Mouse (Mus musculus) kidney, adult 2 months (tissue): ENCODE data around the gene Tekt2. TPM values are rescaled to one million over a fixed set of nuclear protein-coding genes. Genes with fewer than 3 reads are reported as not detected.

Experiments used
- DNase-seq: peaks from one replicate; pipeline ENCODE4 v3.0.0; 2021
- H3K27ac ChIP-seq: fragments of 200-500 bp; 2 replicates; pipeline ENCODE4 v1.5.1; 2012; ENCODE audit warnings: low read depth, low read length, control low read depth, inconsistent platforms; ENCODE audit not compliant: insufficient read depth
- H3K27me3 ChIP-seq: fragments of 200-500 bp; replicated peaks from 2 replicates; pipeline ENCODE4 v1.6.1; 2012; ENCODE audit warnings: mild to moderate bottlenecking, moderate library complexity, low read length, inconsistent platforms; ENCODE audit not compliant: control insufficient read depth, insufficient read depth
- H3K36me3 ChIP-seq: fragments of 200-500 bp; 2 replicates; pipeline ENCODE4 v1.6.1; 2012; ENCODE audit warnings: mild to moderate bottlenecking, moderate library complexity, low read length, inconsistent platforms; ENCODE audit not compliant: control insufficient read depth, insufficient read depth
- H3K4me1 ChIP-seq: fragments of 200-500 bp; 2 replicates; pipeline ENCODE4 v1.6.1; 2011; ENCODE audit warnings: low read length; ENCODE audit not compliant: control insufficient read depth, insufficient read depth
- H3K4me3 ChIP-seq: fragments of 200-500 bp; 2 replicates; pipeline ENCODE4 v1.5.1; 2011; ENCODE audit warnings: mild to moderate bottlenecking, low read depth, low read length, control low read depth; ENCODE audit not compliant: insufficient read depth
- CTCF ChIP-seq: fragments of 200-500 bp; conservative IDR thresholded peaks from 2 replicates; pipeline ENCODE4 v1.5.1; 2011; ENCODE audit warnings: low read depth, mild to moderate bottlenecking, control low read depth, low read length, moderate library complexity, mixed read lengths; ENCODE audit not compliant: insufficient read depth, insufficient read length
- POLR2A ChIP-seq: fragments of 200-500 bp; IDR thresholded peaks from one replicate; pipeline ENCODE4 v1.6.1; 2011; ENCODE audit warnings: low read depth, low read length, control low read depth
- WGBS: fragments of 180-500 bp; shearing (Covaris S2); methylation state at CpG from one replicate; pipeline ENCODE4 v1.1.7; 2018; 5-methylcytosine and 5-hydroxymethylcytosine counted together
- polyA plus RNA-seq: library from polyadenylated mRNA; depleted of rRNA; stranded (reverse); fragments of >200 nt; gene quantifications from 2 replicates; pipeline ENCODE4 v1.2.3, GENCODE M21; 2012

The Tekt2 gene
- polyA plus RNA-seq, 1 experiment = 1.1 TPM

DNA sequence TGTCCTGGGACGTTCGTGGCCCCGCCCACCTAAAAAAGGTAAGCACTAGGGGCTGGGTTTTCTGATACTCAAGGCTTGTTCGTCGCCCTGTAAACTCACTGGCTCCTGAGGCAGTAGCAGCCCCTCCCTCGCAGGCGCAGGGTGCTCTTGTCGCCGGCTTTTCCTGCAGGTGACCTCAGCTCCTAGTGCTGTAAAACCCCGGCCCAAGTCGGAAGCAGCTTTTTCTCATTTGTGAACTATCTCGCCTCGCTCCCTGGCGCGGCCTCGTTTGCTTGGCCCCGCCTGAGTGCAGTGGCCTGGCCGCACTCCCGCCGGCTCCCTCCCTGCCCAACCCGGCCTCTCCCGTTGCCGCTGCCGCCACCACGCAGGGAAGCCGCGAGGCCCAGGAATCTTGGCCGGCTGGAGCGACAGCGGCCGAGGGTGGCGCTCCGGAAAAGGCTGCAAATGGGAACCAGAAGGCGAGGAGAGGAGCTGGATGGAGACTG, 28.8 kb downstream of the Tekt2 start:
- Histone ChIP-seq H3K4me1 (no peaks in the 10 kb centered on the region; the same call in 1 of the 2 replicates), H3K36me3 (no peaks in the 10 kb centered on the region), H3K27me3 (no peaks in the 10 kb centered on the region), H3K4me3 (peak overlapping the region; percentile 20), H3K27ac (no peak overlapping the region)
- WGBS = 2% methylated on average over 34 of the region's 34 CpGs
- TF ChIP-seq CTCF (no peak), POLR2A (no peak)
- peak; percentile 72 for DNase-seq

DNA sequence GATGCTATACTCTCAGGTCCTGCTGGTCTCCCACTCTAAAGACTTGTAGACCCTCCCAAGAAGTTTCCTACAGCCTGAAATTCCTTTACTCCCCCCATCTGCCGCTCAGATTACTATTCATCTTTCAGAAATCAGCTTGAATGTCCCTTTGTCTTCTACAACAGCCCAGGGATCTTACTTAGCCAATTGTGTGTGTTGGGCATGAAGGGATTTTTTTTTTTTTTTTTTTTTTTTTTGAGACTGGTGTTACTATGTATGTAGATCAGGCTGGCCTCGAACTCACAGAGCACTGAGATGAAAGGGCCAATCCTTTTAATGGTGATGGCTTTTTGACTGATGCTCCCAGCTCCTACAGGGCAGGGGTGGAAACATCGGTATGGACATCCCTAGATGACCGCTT, 29.6 kb downstream of the Tekt2 start:
- Histone ChIP-seq H3K4me1 (no peaks in the 10 kb centered on the region), H3K27me3 (no peaks in the 10 kb centered on the region), H3K27ac (no peak overlapping the region), H3K4me3 (no peak overlapping the region), H3K36me3 (no peaks in the 10 kb centered on the region)
- TF ChIP-seq POLR2A = no peak
- TF ChIP-seq CTCF = no peak
- WGBS = 66% methylated on average over 4 of the region's 4 CpGs
- DNase-seq = no peak

DNA sequence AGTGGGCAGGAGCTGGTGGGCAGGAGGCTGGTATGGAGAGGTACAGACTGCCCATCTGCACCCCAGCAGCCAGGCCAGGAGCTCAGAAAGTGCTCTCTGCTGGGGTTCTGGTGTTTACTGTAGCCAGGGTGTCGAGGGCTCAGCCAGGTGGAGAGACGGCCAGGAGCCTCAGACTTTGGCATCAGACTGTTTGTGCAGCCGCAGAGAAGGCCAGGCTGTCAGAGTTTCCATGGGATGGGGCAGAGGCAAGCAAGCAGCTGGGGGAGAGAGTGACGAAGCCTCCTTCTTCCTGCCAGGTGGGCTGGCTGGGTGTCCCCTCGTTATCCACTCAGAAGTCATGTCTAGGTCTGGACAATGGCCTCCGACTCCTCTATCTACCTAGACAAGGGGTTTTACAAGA, 30.3 kb downstream of the Tekt2 start:
- WGBS = 88% methylated on average over 6 of the region's 6 CpGs
- no peaks in the 10 kb centered on the region for H3K27me3 ChIP-seq
- DNase-seq = no peak

DNA sequence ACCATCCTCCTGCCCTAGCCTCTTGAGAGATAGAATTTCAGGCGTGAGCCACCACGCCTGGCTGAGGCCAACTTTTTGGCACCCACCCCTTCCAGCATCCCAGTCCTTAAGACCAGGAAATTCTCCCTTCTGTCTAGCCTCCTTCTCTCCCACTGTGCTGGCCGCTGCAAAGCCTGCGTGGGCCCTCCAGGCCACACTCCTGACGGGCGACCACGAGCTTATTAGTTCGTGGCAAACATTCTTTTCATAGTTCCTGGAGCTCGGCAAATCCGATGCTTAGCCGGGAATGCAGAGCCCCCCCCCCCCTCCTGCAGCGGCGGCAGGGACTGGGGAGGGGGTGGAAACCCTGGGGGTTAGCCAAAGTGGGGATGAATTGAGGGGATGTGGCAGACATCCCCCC, 34.3 kb downstream of the Tekt2 start:
- no peak for TF ChIP-seq POLR2A
- TF ChIP-seq CTCF = no peak
- Histone ChIP-seq H3K27me3 (no peaks in the 10 kb centered on the region), H3K27ac (no peak overlapping the region), H3K36me3 (no peaks in the 10 kb centered on the region), H3K4me1 (no peaks in the 10 kb centered on the region), H3K4me3 (no peak overlapping the region)
- WGBS = 34% methylated on average over 13 of the region's 13 CpGs
- no peak for DNase-seq

More for the DNA sequence above, 30.3 kb downstream of the Tekt2 start:
- TF ChIP-seq POLR2A (no peak), CTCF (no peak)
- Histone ChIP-seq H3K4me3 (no peak overlapping the region), H3K36me3 (no peaks in the 10 kb centered on the region), H3K4me1 (no peaks in the 10 kb centered on the region), H3K27ac (no peak overlapping the region)

DNA sequence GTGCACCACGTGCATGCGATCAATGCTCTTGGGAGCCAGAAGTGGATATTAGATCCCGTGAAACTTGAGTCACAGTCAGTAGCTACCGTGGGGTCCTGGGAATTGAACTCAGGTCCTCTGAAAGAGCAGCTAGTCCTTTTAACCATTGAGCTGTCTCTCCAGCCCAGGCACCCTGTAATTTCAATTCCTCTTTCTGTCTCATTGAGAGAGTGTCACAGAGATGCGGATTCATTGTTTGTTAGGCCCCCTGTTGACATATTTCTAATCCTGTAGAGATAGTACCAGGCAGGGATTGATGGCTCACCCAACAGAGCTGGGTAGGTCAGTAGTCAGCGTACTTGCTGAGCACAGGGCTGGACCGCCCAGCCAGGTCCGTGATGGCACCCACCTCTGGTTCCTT, 35.2 kb downstream of the Tekt2 start:
- Histone ChIP-seq H3K4me1 (no peaks in the 10 kb centered on the region), H3K4me3 (no peak overlapping the region), H3K36me3 (no peaks in the 10 kb centered on the region), H3K27me3 (no peaks in the 10 kb centered on the region), H3K27ac (no peak overlapping the region)
- TF ChIP-seq CTCF (no peak), POLR2A (no peak)
- 91% methylated on average over 8 of the region's 8 CpGs for WGBS
- DNase-seq = no peak

DNA sequence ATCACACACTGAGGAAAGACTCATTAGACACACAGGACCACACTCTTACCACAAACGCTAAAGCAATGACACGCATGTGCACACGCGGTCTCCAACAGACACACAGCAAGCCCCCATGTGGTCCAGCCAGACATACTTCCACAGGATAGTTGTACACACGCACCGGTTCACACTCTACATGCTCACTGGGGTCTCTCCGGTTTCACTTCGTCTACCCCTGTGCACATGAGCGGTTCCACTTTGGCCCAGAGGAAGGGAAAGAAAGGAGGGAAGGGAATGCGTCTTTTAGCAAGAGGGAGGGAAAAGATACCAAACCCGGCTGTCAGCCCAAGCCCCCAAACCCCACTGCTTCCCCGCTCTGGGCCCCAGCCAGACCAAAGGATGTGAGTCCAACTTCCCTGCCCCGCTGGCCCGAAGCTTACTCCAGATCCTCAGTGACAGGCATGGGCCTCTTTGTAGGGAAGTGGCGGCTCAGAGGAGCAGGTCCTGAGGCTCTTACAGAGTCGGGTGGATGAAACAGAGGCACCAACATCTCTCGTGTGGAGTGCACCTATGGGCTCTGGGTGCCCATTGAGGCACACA, 37.3 kb downstream of the Tekt2 start:
- Histone ChIP-seq H3K4me1 (no peaks in the 10 kb centered on the region), H3K27ac (no peak overlapping the region), H3K27me3 (no peaks in the 10 kb centered on the region), H3K4me3 (no peak overlapping the region), H3K36me3 (no peaks in the 10 kb centered on the region)
- WGBS = 38% methylated on average over 17 of the region's 17 CpGs
- TF ChIP-seq CTCF (no peak), POLR2A (no peak)
- no peak for DNase-seq

DNA sequence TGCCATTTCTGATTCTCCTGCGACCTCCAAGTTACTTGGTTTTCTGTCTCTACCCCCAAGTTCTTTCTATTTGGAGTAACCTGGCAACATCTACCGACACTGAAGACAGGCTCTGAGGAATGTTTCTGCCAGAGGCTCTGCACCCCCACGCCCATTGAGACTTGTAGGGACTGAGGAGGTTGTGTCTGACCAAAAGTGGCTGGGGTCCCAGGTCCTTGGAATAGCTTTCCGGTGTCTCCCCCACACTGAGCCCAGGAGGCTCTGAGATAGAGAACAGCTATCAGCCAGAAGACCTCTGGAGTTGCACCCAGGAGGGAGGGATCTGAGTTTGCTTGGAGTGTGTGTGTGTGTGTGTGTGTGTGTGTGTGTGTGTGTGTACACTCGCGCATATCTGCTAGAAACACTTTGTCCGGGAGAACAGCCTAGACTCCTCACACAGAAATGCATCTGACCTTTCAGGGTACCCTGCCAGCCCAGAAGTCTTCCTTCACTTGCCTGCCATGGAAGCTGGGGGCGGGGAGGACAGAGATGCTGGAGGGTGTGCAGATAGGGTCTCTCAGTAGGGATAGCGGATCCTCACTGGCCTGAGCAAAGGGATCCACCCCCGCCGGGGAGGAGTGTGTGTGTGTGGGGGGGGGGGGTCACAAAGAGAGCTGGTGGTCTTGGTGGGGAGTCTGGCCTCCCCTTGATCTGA, 38.0 kb downstream of the Tekt2 start:
- Histone ChIP-seq H3K36me3 (no peaks in the 10 kb centered on the region), H3K4me1 (no peaks in the 10 kb centered on the region), H3K27ac (no peak overlapping the region), H3K4me3 (no peak overlapping the region), H3K27me3 (no peaks in the 10 kb centered on the region)
- WGBS = 34% methylated on average over 11 of the region's 11 CpGs
- TF ChIP-seq POLR2A = no peak
- TF ChIP-seq CTCF = no peak
- no peak for DNase-seq

DNA sequence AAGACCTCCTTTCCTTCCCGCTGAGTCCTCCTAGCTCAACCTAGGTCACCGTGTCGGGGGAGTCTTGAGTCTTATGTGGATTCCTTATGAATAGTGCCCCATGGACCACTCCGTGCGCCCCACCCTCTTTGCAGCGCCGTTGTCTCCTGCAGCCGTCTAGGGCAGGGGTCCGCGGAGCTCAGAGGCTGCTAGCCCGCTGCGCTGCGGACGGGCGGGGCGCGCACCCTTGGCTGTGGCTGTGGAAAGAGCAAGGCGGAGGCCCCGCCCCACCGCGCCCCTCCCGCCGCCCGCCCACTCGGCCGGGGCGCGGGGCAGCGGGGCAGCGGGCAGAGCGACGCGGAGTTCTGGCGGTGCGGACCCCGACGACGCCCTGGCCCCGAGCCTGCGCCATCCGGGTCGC, 39.0 kb downstream of the Tekt2 start, which contains the start of gene Col8a2:
TSS of gene Col8a2 (plus strand) at position 302 of the 400 bp plus-strand sequence.
- no peaks in the 10 kb centered on the region for H3K4me1 ChIP-seq
- no peaks in the 10 kb centered on the region for H3K36me3 ChIP-seq
- DNase-seq = no peak
- no peak within 1 kb of the TSS for H3K27ac ChIP-seq
- WGBS = 2% methylated on average over 42 of the region's 42 CpGs
- H3K4me3 ChIP-seq = peak within 1 kb of the TSS; percentile 20; the same call in 1 of the 2 replicates
- no peaks in the 10 kb centered on the region for H3K27me3 ChIP-seq
- TF ChIP-seq CTCF (no peak), POLR2A (no peak)
